Mouse (Mus musculus): ENCODE data around the gene Fam122a. TPM values are rescaled to one million over a fixed set of nuclear protein-coding genes. Genes with fewer than 3 reads are reported as not detected.

Gene Fam122a
- polyA plus RNA-seq, 1 experiment, result 5.2 TPM

DNA sequence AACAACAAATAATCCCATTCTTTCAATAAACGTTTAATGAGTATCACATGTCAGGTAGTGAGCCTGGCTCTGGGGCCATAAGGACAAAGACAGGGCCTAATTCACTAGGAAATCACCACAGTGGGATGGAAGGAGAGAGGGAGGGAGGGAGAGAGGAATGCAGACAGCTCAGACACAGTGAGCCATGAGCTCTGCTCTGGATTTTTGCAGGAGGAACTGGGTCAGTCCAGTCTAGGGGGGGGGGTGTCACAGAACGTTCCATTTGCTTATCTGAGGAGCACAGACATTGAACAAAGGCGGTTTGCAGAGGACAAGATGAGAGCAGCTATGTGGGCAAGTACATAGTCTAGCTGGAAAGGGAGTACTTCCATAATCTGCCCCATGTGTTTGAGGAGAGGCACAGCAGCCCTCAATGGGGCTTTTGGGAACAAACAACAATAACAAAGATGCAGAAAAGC, 24.7 kb downstream of the Fam122a start:
- H3K4me1 ChIP-seq (ENCODE audit: control insufficient read depth), result peaks cover 41% of the 10 kb centered on the region
- no peaks in the 10 kb centered on the region for H3K27me3 ChIP-seq (ENCODE audit: control insufficient read depth)
- no peaks in the 10 kb centered on the region for H3K9me3 ChIP-seq (ENCODE audit: control insufficient read depth, low read length)
- peaks cover 3% of the 10 kb centered on the region; the same call in 1 of the 2 replicates for H3K36me3 ChIP-seq (ENCODE audit: control insufficient read depth)
- no peak overlapping the region for H3K4me3 ChIP-seq (replicated peaks)
- TF ChIP-seq TAL1 (IDR thresholded peaks at IDR 0.05; ENCODE audit: low read length), result no peak
- no peak for TF ChIP-seq GATA1 (IDR thresholded peaks at IDR 0.05; ENCODE audit: low read length)

DNA sequence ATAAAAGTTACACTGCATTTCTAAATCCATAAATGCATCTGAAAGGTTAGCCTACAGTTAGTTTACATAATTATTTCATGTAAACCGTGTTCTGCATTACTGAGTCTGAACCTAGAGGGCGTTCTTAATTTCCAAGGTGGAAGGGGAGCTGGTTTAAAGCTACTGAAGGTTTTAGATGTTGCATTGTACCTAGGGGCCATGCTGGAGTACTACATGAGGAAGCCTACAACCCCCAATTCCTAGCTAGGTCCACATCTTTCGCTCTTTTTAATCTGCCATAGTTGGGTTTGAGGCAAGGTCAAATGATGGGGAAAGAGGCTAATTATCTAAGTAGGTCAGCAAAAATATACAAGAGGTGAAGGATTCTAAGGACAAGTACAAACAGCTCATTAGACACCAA, 25.5 kb downstream of the Fam122a start:
- no peak for TF ChIP-seq GATA1 (IDR thresholded peaks at IDR 0.05; ENCODE audit: low read length)
- no peaks in the 10 kb centered on the region for H3K27me3 ChIP-seq (ENCODE audit: control insufficient read depth)

DNA sequence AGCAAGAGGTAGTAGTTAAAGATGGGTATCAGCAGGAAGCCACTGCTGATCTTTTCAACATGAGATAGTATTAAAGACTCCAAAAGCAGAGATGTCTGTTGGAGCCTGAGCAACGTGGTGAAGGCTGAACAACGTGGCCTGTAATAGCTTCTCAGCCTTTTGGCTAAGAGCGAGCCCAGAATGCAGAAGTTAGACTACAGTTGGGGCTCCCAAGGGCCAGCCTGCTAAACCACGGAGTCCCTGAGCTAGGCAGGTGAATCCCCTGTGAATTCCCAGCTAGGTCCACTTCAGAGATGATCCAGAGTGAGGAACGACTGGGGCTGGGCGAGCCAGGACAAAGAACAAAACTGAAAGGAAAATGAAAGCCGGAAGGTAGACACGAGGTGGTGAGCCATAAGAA, 26.4 kb downstream of the Fam122a start:
- Histone ChIP-seq H3K27me3 (ENCODE audit: control insufficient read depth) (no peaks in the 10 kb centered on the region), H3K9me3 (ENCODE audit: control insufficient read depth, low read length) (no peaks in the 10 kb centered on the region), H3K36me3 (ENCODE audit: control insufficient read depth) (no peaks in the 10 kb centered on the region; the same call in 1 of the 2 replicates), H3K4me1 (ENCODE audit: control insufficient read depth) (peaks cover 39% of the 10 kb centered on the region), H3K4me3 (replicated peaks) (no peak overlapping the region)
- no peak for TF ChIP-seq GATA1 (IDR thresholded peaks at IDR 0.05; ENCODE audit: low read length)
- no peak for TF ChIP-seq TAL1 (IDR thresholded peaks at IDR 0.05; ENCODE audit: low read length)

More for the DNA sequence above, 25.5 kb downstream of the Fam122a start:
- peaks cover 3% of the 10 kb centered on the region; the same call in 1 of the 2 replicates for H3K36me3 ChIP-seq (ENCODE audit: control insufficient read depth)
- H3K4me3 ChIP-seq (replicated peaks), result no peak overlapping the region
- peaks cover 39% of the 10 kb centered on the region for H3K4me1 ChIP-seq (ENCODE audit: control insufficient read depth)
- H3K9me3 ChIP-seq (ENCODE audit: control insufficient read depth, low read length), result no peaks in the 10 kb centered on the region

DNA sequence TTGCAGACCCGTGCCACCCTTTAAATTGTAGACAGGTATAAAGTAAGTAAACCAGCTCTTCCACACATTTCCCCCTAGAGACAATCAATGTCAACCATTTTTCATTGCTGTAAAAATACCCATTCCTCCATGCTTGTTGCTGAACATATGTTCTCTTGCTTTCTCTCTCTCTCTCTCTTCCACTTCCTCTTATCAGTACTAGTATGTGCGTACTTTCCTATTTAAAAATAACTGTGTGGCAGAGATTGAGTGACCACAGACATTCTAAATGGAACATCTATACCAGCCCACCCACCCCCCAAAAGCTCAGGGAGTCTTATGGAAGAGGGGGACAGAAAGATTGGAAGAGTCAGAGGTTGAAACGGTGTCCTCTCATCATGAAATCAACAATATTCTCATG, 32.8 kb downstream of the Fam122a start:
- Histone ChIP-seq H3K4me3 (replicated peaks) (no peak overlapping the region), H3K9me3 (ENCODE audit: control insufficient read depth, low read length) (no peaks in the 10 kb centered on the region), H3K36me3 (ENCODE audit: control insufficient read depth) (peaks cover 16% of the 10 kb centered on the region), H3K4me1 (ENCODE audit: control insufficient read depth) (peaks cover 6% of the 10 kb centered on the region), H3K27me3 (ENCODE audit: control insufficient read depth) (no peaks in the 10 kb centered on the region)
- TF ChIP-seq TAL1 (IDR thresholded peaks at IDR 0.05; ENCODE audit: low read length), result no peak
- TF ChIP-seq GATA1 (IDR thresholded peaks at IDR 0.05; ENCODE audit: low read length), result no peak

DNA sequence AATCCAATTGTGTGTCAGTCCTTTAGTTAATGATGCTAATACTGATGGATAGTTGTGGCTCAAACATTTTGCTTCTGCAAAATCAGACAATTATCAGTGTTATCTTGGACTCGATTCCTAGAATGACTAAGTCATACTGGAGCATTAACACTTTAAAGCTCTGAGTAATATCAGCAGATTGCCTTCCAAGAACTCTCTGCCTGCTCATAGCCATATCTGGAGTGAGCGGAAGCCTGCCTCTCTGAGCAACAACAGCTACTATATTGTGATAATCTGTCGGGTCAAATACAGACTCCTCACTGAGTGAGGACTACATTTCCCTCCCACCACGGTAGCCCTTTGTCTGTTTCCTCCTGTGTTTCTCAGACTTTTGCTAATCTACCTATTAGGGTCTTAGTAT, 37.4 kb downstream of the Fam122a start:
- TF ChIP-seq TAL1 (IDR thresholded peaks at IDR 0.05; ENCODE audit: low read length), result no peak
- Histone ChIP-seq H3K4me3 (replicated peaks) (no peak overlapping the region), H3K4me1 (ENCODE audit: control insufficient read depth) (peaks cover 6% of the 10 kb centered on the region), H3K9me3 (ENCODE audit: control insufficient read depth, low read length) (no peaks in the 10 kb centered on the region), H3K36me3 (ENCODE audit: control insufficient read depth) (peaks cover 34% of the 10 kb centered on the region), H3K27me3 (ENCODE audit: control insufficient read depth) (no peaks in the 10 kb centered on the region)

DNA sequence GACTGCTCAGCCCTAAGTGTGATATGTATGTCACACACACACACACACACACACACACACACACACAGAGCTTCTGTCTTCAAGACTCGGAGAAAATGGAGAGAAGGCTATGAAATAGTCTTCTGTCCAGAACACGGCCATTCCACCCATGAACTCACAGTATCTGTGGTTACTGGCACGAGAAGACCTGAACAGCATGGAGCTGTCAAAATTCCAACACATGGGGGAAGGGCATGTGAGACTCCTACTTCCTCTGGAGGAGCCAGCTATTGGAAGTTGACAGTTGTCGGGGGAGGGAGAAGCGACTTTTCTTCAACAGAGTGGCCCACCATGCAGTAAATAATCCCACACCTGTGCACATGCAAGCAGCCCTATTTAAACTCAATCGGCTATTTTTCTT, 42.9 kb downstream of the Fam122a start:
- no peak overlapping the region for H3K4me3 ChIP-seq (replicated peaks)
- no peak for TF ChIP-seq GATA1 (IDR thresholded peaks at IDR 0.05; ENCODE audit: low read length)
- TF ChIP-seq TAL1 (IDR thresholded peaks at IDR 0.05; ENCODE audit: low read length), result no peak
- no peaks in the 10 kb centered on the region; the same call in 1 of the 2 replicates for H3K4me1 ChIP-seq (ENCODE audit: control insufficient read depth)
- peaks cover 21% of the 10 kb centered on the region for H3K36me3 ChIP-seq (ENCODE audit: control insufficient read depth)
- H3K9me3 ChIP-seq (ENCODE audit: control insufficient read depth, low read length), result no peaks in the 10 kb centered on the region
- no peaks in the 10 kb centered on the region for H3K27me3 ChIP-seq (ENCODE audit: control insufficient read depth)

DNA sequence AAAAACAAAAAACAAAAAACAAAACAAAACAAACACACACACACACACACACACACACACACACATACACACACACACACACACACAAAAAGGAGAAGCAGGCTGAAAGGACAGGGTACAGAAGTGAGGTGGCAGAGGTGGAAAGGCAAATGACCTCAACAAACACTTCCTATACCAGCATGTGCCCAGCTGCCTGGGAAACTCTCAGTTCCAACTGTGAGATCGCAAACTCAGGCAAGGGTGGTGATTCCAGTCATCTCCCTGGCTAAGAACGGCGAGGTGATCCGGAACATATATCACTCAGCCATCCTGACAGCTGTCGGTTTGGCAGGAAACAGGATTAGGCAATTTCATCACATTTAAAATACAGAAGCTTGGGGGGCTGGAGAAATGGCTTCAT, 44.7 kb downstream of the Fam122a start:
- Histone ChIP-seq H3K4me3 (replicated peaks) (no peak overlapping the region), H3K4me1 (ENCODE audit: control insufficient read depth) (no peaks in the 10 kb centered on the region; the same call in none of the 2 replicates), H3K36me3 (ENCODE audit: control insufficient read depth) (peaks cover 21% of the 10 kb centered on the region), H3K9me3 (ENCODE audit: control insufficient read depth, low read length) (no peaks in the 10 kb centered on the region), H3K27me3 (ENCODE audit: control insufficient read depth) (no peaks in the 10 kb centered on the region)
- TF ChIP-seq GATA1 (IDR thresholded peaks at IDR 0.05; ENCODE audit: low read length), result no peak
- no peak for TF ChIP-seq TAL1 (IDR thresholded peaks at IDR 0.05; ENCODE audit: low read length)

DNA sequence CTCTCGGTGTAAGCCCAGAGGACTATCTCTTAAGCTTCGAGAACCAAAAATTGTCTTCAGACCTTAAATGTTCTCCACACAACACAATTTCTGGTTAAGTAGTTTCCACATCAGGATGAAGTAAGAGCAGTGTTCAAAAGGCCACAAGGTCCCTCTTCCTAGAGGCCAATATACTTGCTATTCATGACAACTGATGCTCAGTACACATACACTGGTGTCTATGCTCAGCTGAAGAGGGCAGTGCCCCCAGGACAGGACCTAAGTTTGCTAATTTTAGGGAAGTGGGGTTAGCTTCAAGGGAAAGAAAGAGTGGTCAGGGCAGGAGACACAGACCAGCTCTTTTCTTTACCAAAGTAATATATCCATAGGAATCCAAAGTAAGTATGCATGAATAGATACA, 45.8 kb downstream of the Fam122a start:
- peaks cover 6% of the 10 kb centered on the region for H3K4me1 ChIP-seq (ENCODE audit: control insufficient read depth)
- TF ChIP-seq GATA1 (IDR thresholded peaks at IDR 0.05; ENCODE audit: low read length) (no peak), TAL1 (IDR thresholded peaks at IDR 0.05; ENCODE audit: low read length) (no peak)
- H3K4me3 ChIP-seq (replicated peaks), result no peak overlapping the region
- no peaks in the 10 kb centered on the region for H3K27me3 ChIP-seq (ENCODE audit: control insufficient read depth)
- H3K36me3 ChIP-seq (ENCODE audit: control insufficient read depth), result peaks cover 16% of the 10 kb centered on the region
- H3K9me3 ChIP-seq (ENCODE audit: control insufficient read depth, low read length), result no peaks in the 10 kb centered on the region

DNA sequence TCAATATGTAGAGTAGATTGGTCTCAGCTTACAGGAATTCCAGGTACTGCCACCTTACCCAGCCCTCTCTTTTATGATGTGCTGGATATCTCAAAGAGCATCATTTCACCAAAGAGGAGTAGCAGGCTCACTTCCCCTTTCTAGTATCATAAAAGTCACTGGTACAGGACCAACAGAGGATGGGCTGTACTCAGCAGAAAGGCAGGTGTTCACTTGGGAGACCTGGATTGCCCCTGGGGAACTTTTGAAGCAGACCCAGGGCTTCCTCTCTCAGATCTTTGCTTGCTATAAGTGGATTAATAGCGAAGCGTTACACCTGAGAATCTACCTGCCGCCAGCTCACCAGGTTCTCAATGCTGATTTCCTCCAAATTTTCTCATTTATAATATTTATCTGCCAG, 49.1 kb downstream of the Fam122a start:
- Histone ChIP-seq H3K4me3 (replicated peaks) (no peak overlapping the region), H3K9me3 (ENCODE audit: control insufficient read depth, low read length) (no peaks in the 10 kb centered on the region), H3K36me3 (ENCODE audit: control insufficient read depth) (no peaks in the 10 kb centered on the region), H3K4me1 (ENCODE audit: control insufficient read depth) (peaks cover 6% of the 10 kb centered on the region), H3K27me3 (ENCODE audit: control insufficient read depth) (no peaks in the 10 kb centered on the region)
- TF ChIP-seq GATA1 (IDR thresholded peaks at IDR 0.05; ENCODE audit: low read length) (no peak), TAL1 (IDR thresholded peaks at IDR 0.05; ENCODE audit: low read length) (no peak)

DNA sequence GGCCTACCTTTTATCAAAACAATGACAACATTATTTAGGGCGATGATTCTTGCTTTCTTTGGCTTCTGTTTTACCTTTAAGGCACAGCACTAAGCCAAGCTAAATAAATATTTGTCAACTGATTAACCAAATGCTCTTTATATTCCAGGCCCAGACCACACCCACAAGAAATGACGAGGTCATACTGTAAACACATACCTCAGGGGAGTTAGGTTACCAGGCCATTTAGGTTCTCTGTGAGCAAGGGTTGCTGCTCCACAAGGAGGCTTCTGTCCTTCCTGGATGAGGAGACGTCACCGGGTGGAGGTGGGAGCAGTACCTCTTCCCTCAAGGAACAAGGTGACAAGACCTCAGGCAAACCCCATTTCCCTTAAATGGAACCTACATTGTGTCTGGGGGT, 49.9 kb downstream of the Fam122a start:
- H3K9me3 ChIP-seq (ENCODE audit: control insufficient read depth, low read length), result no peaks in the 10 kb centered on the region
- no peaks in the 10 kb centered on the region for H3K36me3 ChIP-seq (ENCODE audit: control insufficient read depth)
- no peak overlapping the region for H3K4me3 ChIP-seq (replicated peaks)
- H3K4me1 ChIP-seq (ENCODE audit: control insufficient read depth), result peaks cover 6% of the 10 kb centered on the region
- no peaks in the 10 kb centered on the region for H3K27me3 ChIP-seq (ENCODE audit: control insufficient read depth)
- TF ChIP-seq TAL1 (IDR thresholded peaks at IDR 0.05; ENCODE audit: low read length) (no peak), GATA1 (IDR thresholded peaks at IDR 0.05; ENCODE audit: low read length) (no peak)

Data from erythroblast, embryonic 14.5 days (primary cell).